Mouse (Mus musculus) embryonic facial prominence, embryonic 13.5 days (tissue): ENCODE data around the gene Wls. TPM values are rescaled to one million over a fixed set of nuclear protein-coding genes. Genes with fewer than 3 reads are reported as not detected.
A peak's percentile ranks its signal among the peaks of the same experiment; 100 is the strongest.

Experiments
- ATAC-seq: fragments of 200-750 bp; cut with Nextera tagmentation; 2 replicates; pipeline ENCODE4 v1.8.0; 2017; ENCODE audit warnings: low read depth; ENCODE audit not compliant: insufficient number of reproducible peaks, insufficient read depth, low FRiP score, low TSS enrichment
- H3K27ac ChIP-seq: fragments of 300-500 bp; sonication (generic); 2 replicates; pipeline ENCODE4 v1.5.1; 2015; ENCODE audit warnings: moderate library complexity, mild to moderate bottlenecking, inconsistent platforms
- H3K27me3 ChIP-seq: fragments of 300-500 bp; sonication (generic); 2 replicates; pipeline ENCODE4 v1.6.1; 2015; ENCODE audit warnings: mild to moderate bottlenecking, inconsistent platforms
- H3K36me3 ChIP-seq: fragments of 300-500 bp; sonication (generic); 2 replicates; pipeline ENCODE4 v1.6.1; 2015; ENCODE audit warnings: mild to moderate bottlenecking, inconsistent platforms
- H3K4me1 ChIP-seq: fragments of 300-500 bp; sonication (generic); 2 replicates; pipeline ENCODE4 v1.6.1; 2015; ENCODE audit warnings: inconsistent platforms
- H3K4me2 ChIP-seq: fragments of 300-500 bp; sonication (generic); 2 replicates; pipeline ENCODE4 v1.6.1; 2015; ENCODE audit warnings: moderate library complexity, mild to moderate bottlenecking, inconsistent platforms
- H3K4me3 ChIP-seq: fragments of 300-500 bp; sonication (generic); 2 replicates; pipeline ENCODE4 v1.5.1; 2015; ENCODE audit warnings: mild to moderate bottlenecking, inconsistent platforms
- H3K9ac ChIP-seq: fragments of 300-500 bp; sonication (generic); 2 replicates; pipeline ENCODE4 v1.6.1; 2015; ENCODE audit warnings: mild to moderate bottlenecking, inconsistent platforms
- H3K9me3 ChIP-seq: fragments of 300-500 bp; sonication (generic); 2 replicates; pipeline ENCODE4 v1.6.1; 2016; ENCODE audit warnings: inconsistent platforms
- WGBS: fragments of 180-500 bp; shearing (Covaris S2); methylation state at CpG from one replicate; pipeline ENCODE4 v1.1.7; 2015; ENCODE audit warnings: mixed read lengths; 5-methylcytosine and 5-hydroxymethylcytosine counted together
- polyA plus RNA-seq: library from polyadenylated mRNA; unstranded; fragments of >200 nt; fragmentation: Nextera tagmentation; extraction: Ambion mirVana; gene quantifications from 2 replicates; pipeline ENCODE4 v1.2.1, GENCODE M21; 2015

Wls gene
- polyA plus RNA-seq: 172 and 180 TPM in 2 replicates

DNA sequence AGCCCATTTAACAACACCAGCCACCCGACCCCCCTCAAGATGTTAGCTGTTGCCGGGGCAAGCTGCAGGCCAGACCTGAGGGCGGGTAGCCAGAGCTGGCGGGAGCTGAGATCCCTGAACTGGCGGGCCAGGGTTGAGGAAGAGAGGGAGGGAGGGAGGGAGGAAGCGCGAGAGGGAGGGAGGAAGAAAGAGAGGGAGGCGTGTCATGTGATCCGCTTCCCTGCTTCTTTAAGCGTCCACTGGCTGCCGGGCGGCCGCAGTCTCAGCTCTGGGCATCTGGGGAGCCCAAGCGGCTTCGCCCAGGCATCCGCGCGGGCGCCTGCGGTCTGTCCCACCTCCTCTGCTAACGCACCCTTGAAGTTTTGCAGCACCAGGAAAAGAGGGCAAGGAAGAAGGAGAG is at the start of gene Wls:
Wls (plus strand) TSS at position 192 of the 400 bp plus-strand sequence.
- peaks cover 8% of the 10 kb centered on the region for H3K4me1 ChIP-seq
- under 1% methylated on average over 21 of the region's 21 CpGs for WGBS
- H3K9ac ChIP-seq: peak within 1 kb of the TSS; percentile 86
- peak within 1 kb of the TSS; percentile 78 for H3K4me3 ChIP-seq
- H3K27me3 ChIP-seq: no peaks in the 10 kb centered on the region
- no peaks in the 10 kb centered on the region for H3K36me3 ChIP-seq
- peak within 1 kb of the TSS; percentile 74 for H3K4me2 ChIP-seq
- H3K9me3 ChIP-seq: no peaks in the 10 kb centered on the region
- peak within 1 kb of the TSS; percentile 95 for H3K27ac ChIP-seq
- ATAC-seq: peak; percentile 83

DNA sequence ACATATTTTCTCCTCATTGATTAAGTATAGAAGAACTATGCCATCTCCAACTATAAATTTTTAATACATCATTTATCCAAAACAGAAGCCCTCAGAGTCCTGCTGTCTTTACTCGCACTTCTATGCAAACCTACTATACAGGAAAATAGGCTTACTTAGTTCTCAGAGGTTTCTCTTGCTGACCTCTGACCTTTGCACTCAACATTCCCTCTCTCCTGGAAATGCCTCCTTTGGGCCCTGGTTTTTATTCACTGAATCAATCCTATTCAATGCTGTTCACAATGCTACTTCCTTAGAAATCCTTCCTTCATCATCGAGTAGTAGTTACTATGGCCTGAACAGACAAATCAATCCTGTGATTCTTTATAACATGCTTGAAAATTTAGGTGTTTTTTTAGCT is 49.7 kb upstream of the Wls start:
- no peak for ATAC-seq
- no peaks in the 10 kb centered on the region for H3K4me1 ChIP-seq

DNA sequence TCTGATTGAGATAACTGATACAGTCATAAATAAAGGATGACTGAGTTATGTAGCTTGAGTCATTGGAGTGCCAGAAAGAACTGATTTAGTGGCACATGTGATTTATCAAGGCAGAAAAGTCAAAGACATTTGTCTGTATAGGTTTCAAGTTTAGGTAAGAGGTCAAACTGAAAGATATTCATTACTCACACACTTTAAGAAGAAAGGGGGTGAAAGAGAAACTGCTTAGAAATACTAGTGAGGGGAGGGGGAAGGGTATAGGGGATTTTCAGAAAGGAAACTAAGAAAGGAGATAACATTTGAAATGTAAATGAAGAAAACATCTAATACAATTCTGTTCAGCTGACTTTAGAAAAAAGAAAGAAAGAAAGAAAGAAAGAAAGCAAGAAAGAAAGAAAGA is 7.9 kb upstream of the Wls start:
- ATAC-seq: no peak
- Histone ChIP-seq H3K27ac (no peak overlapping the region), H3K4me3 (no peak overlapping the region), H3K9me3 (no peaks in the 10 kb centered on the region; the same call in 1 of the 2 replicates), H3K36me3 (no peaks in the 10 kb centered on the region), H3K4me1 (no peaks in the 10 kb centered on the region), H3K4me2 (no peak overlapping the region), H3K9ac (no peak overlapping the region), H3K27me3 (no peaks in the 10 kb centered on the region)

More for the DNA sequence above, 49.7 kb upstream of the Wls start:
- no peaks in the 10 kb centered on the region for H3K9me3 ChIP-seq
- no peak overlapping the region for H3K4me3 ChIP-seq
- WGBS: 34% methylated on average over 2 of the region's 2 CpGs
- H3K9ac ChIP-seq: no peak overlapping the region
- no peaks in the 10 kb centered on the region for H3K27me3 ChIP-seq
- H3K27ac ChIP-seq: no peak overlapping the region
- no peaks in the 10 kb centered on the region for H3K36me3 ChIP-seq
- no peak overlapping the region for H3K4me2 ChIP-seq

DNA sequence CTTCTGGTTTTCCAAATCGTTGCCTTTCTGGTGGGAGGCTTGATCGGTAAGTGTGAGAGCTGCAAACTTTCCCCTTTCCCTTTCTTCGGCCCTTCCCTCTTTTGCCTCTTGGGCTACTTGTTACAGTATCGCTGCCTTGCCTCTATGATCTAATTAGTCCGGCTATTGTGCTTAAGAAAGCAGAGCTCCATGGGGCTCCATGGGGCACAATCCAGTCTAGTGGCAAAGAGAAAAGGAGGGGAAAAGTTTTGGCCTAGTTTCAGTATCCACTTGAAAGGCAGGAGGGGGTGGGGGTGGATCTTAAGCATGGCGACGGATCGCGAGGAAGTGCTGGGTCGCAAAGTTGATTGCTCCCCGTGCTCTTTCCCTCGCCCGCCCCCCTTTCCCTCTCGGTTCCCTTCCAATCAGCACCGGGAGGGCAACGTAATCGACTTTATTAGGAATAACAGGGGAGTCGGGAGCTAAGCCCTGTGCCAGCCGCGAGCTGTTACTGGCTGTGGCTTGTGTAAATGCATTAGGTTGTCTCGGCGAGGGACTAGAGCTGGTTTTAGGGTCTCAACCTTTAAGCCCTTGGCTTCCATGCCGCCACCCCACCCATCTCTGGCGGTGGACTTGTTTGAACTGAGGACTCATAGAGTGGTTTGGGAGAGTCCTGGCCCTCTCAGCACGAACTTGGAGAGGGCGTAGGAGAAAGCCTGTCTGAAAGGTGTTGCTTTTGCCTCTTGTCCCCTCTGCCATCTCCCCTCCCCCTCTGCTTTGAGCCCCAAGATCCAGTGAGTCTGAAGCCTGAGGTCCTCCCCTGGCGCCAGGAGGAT is 737 bp downstream of the Wls start:
- peak overlapping the region; percentile 86 for H3K9ac ChIP-seq
- peak overlapping the region; percentile 95 for H3K27ac ChIP-seq
- peak overlapping the region; percentile 78 for H3K4me3 ChIP-seq
- under 1% methylated on average over 27 of the region's 27 CpGs for WGBS
- H3K27me3 ChIP-seq: no peaks in the 10 kb centered on the region
- H3K4me1 ChIP-seq: peaks cover 8% of the 10 kb centered on the region
- peak; percentile 56 for ATAC-seq
- no peaks in the 10 kb centered on the region for H3K36me3 ChIP-seq
- H3K9me3 ChIP-seq: no peaks in the 10 kb centered on the region
- H3K4me2 ChIP-seq: peak overlapping the region; percentile 74

DNA sequence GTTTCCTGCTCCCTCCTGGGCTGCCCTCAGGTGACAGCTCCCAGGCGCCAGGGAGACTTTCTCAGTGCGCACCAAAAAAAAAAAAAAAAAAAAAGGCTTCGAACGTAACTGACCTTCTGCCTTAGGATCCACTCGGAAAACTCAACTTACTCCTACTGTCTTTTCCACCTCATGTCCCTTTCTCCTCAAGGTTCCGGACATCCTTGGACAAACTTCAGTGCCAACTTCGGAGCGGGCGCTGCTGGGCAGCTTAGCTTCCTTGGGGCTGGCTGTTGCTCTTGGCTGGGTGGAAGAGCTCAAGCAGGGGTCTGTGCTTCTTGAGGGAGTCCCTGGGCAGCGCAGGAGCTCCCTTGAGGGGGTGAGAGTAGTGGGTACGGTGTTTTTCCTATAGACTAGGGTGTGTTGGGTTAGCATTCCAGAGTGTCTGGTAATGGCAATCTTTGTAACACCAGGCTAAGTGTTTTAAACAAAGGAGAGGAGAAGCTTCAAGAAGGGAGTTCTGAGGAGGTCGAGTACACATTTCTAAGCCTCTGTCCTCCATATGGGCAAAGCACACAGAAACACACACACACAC is 1.4 kb downstream of the Wls start:
- H3K27ac ChIP-seq: peak overlapping the region; percentile 95
- under 1% methylated on average over 12 of the region's 12 CpGs for WGBS
- peak overlapping the region; percentile 78 for H3K4me3 ChIP-seq
- peak overlapping the region; percentile 86 for H3K9ac ChIP-seq
- peaks cover 8% of the 10 kb centered on the region for H3K4me1 ChIP-seq
- peak overlapping the region; percentile 74 for H3K4me2 ChIP-seq
- H3K9me3 ChIP-seq: no peaks in the 10 kb centered on the region
- ATAC-seq: 0 out of 2 replicates have a peak, but pooled peaks have one; percentile 38
- H3K27me3 ChIP-seq: no peaks in the 10 kb centered on the region
- no peaks in the 10 kb centered on the region for H3K36me3 ChIP-seq

DNA sequence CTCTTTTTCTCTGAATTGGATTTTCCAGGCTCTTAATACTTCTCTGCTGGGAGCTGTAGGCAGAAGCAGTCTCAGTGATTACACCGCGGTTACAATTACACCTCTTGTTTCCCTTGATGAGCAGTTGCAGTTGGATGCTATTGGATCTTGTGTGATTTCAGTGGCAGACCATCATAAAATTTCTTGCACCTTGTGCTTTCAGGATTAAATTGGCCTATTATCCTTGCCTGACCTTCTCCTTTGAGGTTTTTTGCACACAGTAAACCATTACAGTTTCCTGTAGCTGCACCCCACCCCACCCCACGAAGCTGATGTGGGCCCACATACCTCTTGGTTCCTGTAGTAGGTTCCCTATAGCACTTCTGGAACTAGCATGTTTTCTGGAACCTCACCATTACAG is 2.0 kb downstream of the Wls start:
- WGBS: 6% methylated on average over 3 of the region's 3 CpGs
- Histone ChIP-seq H3K36me3 (no peaks in the 10 kb centered on the region), H3K4me2 (peak overlapping the region; percentile 74), H3K4me1 (peaks cover 8% of the 10 kb centered on the region), H3K9me3 (no peaks in the 10 kb centered on the region), H3K27me3 (no peaks in the 10 kb centered on the region), H3K4me3 (peak overlapping the region; percentile 78), H3K27ac (peak overlapping the region; percentile 95), H3K9ac (peak overlapping the region; percentile 86)
- 0 out of 2 replicates have a peak, but pooled peaks have one; percentile 13 for ATAC-seq

DNA sequence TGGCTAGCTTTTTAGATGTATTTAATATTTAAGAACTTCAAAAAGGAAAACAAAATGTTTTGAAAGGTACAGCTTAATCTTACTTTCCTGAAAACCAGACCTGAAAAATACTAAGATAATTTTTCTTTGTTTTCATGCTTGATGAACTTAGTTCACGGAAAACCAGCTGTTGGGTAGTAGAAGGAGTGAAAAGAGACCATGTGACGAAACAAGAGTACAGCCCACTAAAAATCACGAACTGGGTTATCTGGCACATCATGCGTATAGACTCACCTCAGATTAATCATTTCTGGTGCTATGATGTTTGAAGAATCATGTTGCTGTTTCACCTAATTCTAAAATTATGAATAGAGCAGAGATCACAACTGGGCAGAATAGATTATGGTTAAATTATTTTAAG is 3.7 kb downstream of the Wls start:
- Histone ChIP-seq H3K27me3 (no peaks in the 10 kb centered on the region), H3K4me2 (peak overlapping the region; percentile 26; the same call in 1 of the 2 replicates)
- ATAC-seq: no peak

DNA sequence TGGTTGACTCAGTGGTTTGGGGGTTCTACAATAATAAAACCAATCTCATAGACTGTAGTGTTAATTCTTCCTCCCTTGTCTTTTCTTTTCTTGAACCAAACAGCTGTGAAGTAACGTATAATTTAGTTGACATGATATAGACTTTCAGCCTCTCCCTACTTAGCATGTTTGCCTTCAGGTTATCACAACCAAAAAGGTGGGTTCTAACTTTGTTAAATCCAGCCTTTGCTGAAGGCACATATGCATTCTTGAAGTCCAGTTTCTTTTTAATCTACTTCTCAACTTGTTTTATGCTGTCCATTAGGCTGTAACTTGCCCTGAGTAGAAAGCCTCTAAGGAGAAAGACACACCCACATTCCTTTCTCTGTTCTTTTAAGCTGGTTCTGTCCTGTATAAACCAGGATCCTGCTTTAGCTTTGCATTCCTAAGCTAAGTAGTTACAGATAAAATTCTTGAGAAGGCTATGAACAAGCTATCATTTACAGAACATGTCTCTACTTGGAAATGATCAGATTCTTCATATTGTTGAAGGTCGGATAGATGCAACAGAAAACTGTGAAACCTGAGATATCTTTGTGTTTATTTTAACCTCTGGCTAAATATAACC is 8.0 kb downstream of the Wls start:
- no peaks in the 10 kb centered on the region for H3K36me3 ChIP-seq
- H3K27me3 ChIP-seq: no peaks in the 10 kb centered on the region
- H3K9me3 ChIP-seq: no peaks in the 10 kb centered on the region
- no peak overlapping the region for H3K4me3 ChIP-seq
- 24% methylated on average over 2 of the region's 2 CpGs for WGBS
- H3K4me1 ChIP-seq: peaks cover 7% of the 10 kb centered on the region; the same call in 1 of the 2 replicates
- peak; percentile 69; the same call in 1 of the 2 replicates for ATAC-seq
- H3K27ac ChIP-seq: no peak overlapping the region
- no peak overlapping the region for H3K9ac ChIP-seq
- no peak overlapping the region for H3K4me2 ChIP-seq

More for the DNA sequence above, 3.7 kb downstream of the Wls start:
- WGBS: 65% methylated on average over 4 of the region's 4 CpGs
- Histone ChIP-seq H3K4me1 (peaks cover 15% of the 10 kb centered on the region), H3K27ac (no peak overlapping the region), H3K4me3 (no peak overlapping the region), H3K9ac (no peak overlapping the region), H3K9me3 (no peaks in the 10 kb centered on the region), H3K36me3 (no peaks in the 10 kb centered on the region)

DNA sequence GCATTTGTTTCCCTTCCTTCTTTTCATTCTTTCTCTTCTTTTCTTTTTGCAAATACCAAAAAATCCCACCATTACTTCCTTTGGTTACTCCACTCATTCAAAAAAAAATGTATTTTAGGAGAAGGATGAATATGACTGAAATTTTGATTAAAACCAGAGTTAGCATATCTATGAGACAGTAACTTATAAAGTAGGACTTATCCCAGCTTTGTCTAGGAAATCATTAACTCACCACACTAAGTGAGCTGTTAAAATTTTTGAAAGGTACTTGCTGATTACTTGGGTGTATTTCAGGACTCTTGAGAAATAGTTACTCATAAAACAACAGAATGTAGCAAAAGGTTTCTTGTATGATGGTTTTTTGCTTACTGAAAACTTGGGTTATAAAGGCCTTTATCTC is 8.7 kb downstream of the Wls start:
- Histone ChIP-seq H3K27ac (no peak overlapping the region), H3K9me3 (no peaks in the 10 kb centered on the region), H3K4me1 (peaks cover 7% of the 10 kb centered on the region; the same call in 1 of the 2 replicates), H3K9ac (no peak overlapping the region), H3K4me3 (no peak overlapping the region), H3K27me3 (no peaks in the 10 kb centered on the region), H3K4me2 (no peak overlapping the region), H3K36me3 (no peaks in the 10 kb centered on the region)
- no peak for ATAC-seq

DNA sequence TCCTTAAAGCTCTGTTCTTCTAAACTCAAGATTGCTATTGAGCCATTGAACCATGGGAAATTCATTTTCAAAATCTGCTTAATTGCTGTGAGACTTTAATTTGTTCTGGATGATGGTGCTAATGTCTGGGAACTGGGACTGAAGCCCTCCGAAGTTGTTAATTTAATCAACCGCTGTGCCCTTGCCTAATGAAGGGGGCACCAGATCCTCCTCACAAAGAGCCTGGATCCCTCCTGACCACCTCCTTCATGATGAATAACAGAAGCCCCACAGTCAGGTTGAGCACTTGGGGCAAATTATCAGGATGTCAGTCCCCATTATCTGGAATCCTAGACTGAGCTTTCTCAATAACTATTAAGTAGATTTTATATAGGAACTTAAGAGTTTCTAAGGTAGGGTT is 12.0 kb downstream of the Wls start:
- Histone ChIP-seq H3K4me2 (no peak overlapping the region), H3K36me3 (no peaks in the 10 kb centered on the region), H3K27me3 (no peaks in the 10 kb centered on the region), H3K9ac (no peak overlapping the region), H3K4me3 (no peak overlapping the region), H3K27ac (no peak overlapping the region), H3K9me3 (no peaks in the 10 kb centered on the region), H3K4me1 (peaks cover 7% of the 10 kb centered on the region; the same call in 1 of the 2 replicates)
- WGBS: 39% methylated on average over 2 of the region's 2 CpGs
- ATAC-seq: no peak

DNA sequence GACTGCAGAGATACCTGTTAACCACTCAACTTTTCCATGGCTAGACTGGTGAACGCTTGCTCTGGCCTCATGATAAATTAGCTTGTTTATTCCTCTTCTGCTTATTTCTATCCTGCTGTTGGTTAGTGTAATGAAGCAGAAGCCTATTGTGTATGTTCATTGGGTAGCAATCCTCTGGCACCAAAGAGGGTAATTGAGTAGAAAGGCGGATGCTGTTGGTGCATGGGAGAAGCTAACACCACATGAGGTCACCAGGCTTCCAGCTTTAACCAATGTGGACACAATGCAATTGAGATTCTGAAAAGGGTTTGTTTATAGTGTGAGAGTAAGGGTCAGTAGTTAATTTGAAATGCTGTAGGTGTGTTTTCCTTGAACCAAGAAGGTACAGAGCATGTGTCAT is 12.5 kb downstream of the Wls start:
- H3K9me3 ChIP-seq: no peaks in the 10 kb centered on the region
- 63% methylated on average over 2 of the region's 2 CpGs for WGBS
- no peak overlapping the region for H3K4me2 ChIP-seq
- no peak overlapping the region for H3K4me3 ChIP-seq
- no peak overlapping the region for H3K9ac ChIP-seq
- H3K27me3 ChIP-seq: no peaks in the 10 kb centered on the region
- H3K4me1 ChIP-seq: peaks cover 3% of the 10 kb centered on the region; the same call in 1 of the 2 replicates
- no peak for ATAC-seq
- no peaks in the 10 kb centered on the region for H3K36me3 ChIP-seq
- H3K27ac ChIP-seq: no peak overlapping the region
